Mouse (Mus musculus) olfactory bulb, adult 2 months (tissue): ENCODE measurements around the gene Gm49405.

ENCODE experiments used
- CTCF ChIP-seq: fragments of 200-500 bp; IDR thresholded peaks from 2 replicates; pipeline ENCODE4 v1.5.1; 2012; ENCODE audit warnings: low read depth, mild to moderate bottlenecking, low read length, moderate library complexity; ENCODE audit not compliant: insufficient read depth
- POLR2A ChIP-seq: fragments of 200-500 bp; IDR thresholded peaks from 2 replicates; pipeline ENCODE4 v1.6.1; 2012; ENCODE audit warnings: mild to moderate bottlenecking, low read depth, low read length, moderate library complexity; ENCODE audit not compliant: insufficient read depth

GRCm38 (mm10) chr19:4005971-4006370, 5.5 kb downstream of the Gm49405 start:
- TF ChIP-seq CTCF (no peak), POLR2A (no peak)
